Mouse (Mus musculus) lung, adult 2 months (tissue): ENCODE data around the gene Rai14. TPM values are rescaled to one million over a fixed set of nuclear protein-coding genes. Genes with fewer than 3 reads are reported as not detected.

Source experiments
- DNase-seq: peaks from one replicate; pipeline ENCODE4 v3.0.0; 2022
- H3K4me1 ChIP-seq: fragments of 200-500 bp; 2 replicates; pipeline ENCODE4 v1.6.1; 2011; ENCODE audit warnings: low read length; ENCODE audit not compliant: control insufficient read depth, insufficient read depth
- H3K4me3 ChIP-seq: fragments of 200-500 bp; replicated peaks from 2 replicates; pipeline ENCODE3; 2011; ENCODE audit warnings: low read depth, mild to moderate bottlenecking, control low read depth, low read length; ENCODE audit errors: extremely low read depth
- CTCF ChIP-seq: fragments of 200-500 bp; IDR thresholded peaks from 2 replicates; pipeline ENCODE4 v1.5.1; 2011; ENCODE audit warnings: mild to moderate bottlenecking, low read length, control low read depth; ENCODE audit not compliant: insufficient read depth
- POLR2A ChIP-seq: fragments of 200-500 bp; IDR thresholded peaks from 2 replicates; pipeline ENCODE4 v1.6.1; 2011; ENCODE audit warnings: low read depth, mild to moderate bottlenecking, control low read depth, low read length, borderline replicate concordance; ENCODE audit errors: extremely low read depth
- WGBS: fragments of 180-500 bp; shearing (Covaris S2); methylation state at CpG from one replicate; pipeline ENCODE4 v1.1.7; 2018; 5-methylcytosine and 5-hydroxymethylcytosine counted together
- polyA plus RNA-seq: library from polyadenylated mRNA; depleted of rRNA; stranded (reverse); fragments of >200 nt; gene quantifications from 2 replicates; pipeline ENCODE4 v1.2.3, GENCODE M21; 2012

The Rai14 gene
- polyA plus RNA-seq, 1 experiment, result 14.3 TPM

GRCm38 (mm10) chr15:10648372-10649109, 65.9 kb downstream of the Rai14 start:
- 23% methylated on average over 6 of the region's 6 CpGs for WGBS
- no peak for DNase-seq

DNA sequence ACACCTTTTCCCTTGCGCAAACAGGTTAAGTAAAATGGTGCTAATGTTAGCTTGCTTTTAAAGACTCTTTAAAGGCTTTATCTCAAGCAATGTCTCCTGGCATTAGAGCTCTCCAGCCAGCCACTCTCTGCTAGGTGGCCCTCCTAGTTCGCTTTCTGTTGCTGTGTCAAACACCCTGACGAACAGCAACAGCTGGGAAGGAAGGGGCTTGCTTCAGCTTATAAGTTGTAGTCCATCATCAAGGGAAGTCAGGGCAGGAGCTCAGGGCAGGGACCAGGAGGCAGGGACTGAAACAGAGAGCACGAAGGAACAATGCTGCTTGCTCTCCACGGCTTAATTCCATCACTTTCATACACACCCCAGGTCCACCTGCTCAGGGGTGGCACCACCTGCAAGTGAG, 68.1 kb downstream of the Rai14 start:
- TF ChIP-seq POLR2A (no peak), CTCF (no peak)
- 68% methylated on average over 5 of the region's 5 CpGs for WGBS
- Histone ChIP-seq H3K4me3 (no peak overlapping the region), H3K4me1 (peaks cover 2% of the 10 kb centered on the region; the same call in 1 of the 2 replicates)
- DNase-seq, result no peak

More at GRCm38 (mm10) chr15:10648372-10649109, 65.9 kb downstream of the Rai14 start:
- no peak overlapping the region for H3K4me3 ChIP-seq
- peaks cover 4% of the 10 kb centered on the region for H3K4me1 ChIP-seq
- no peak for TF ChIP-seq POLR2A
- TF ChIP-seq CTCF, result no peak

DNA sequence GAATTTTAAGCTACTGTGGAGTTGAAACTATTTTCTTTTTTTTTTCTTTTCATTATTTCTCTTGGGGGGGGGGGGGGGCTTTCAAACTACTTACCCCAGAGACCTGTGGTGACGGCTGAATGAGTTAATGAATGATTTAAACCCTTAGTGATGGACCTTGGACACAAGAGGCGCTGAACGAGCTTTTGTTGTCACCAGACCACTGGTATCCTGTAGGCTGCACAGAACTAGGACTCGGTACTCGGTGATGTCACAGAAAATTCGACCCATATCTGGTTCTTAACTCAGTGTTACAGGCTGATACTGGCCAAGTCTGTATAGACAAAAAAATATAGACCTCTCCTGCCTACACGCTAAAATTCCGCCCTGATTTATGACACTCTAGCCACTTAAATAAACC, 69.3 kb downstream of the Rai14 start:
- DNase-seq, result no peak
- TF ChIP-seq POLR2A (no peak), CTCF (no peak)
- no peak overlapping the region for H3K4me3 ChIP-seq
- peaks cover 2% of the 10 kb centered on the region; the same call in 1 of the 2 replicates for H3K4me1 ChIP-seq
- WGBS, result 65% methylated on average over 8 of the region's 8 CpGs

- no peak overlapping the region for H3K4me3 ChIP-seq
- TF ChIP-seq POLR2A, result no peak
- no peak for TF ChIP-seq CTCF
- 90% methylated on average over 3 of the region's 3 CpGs for WGBS
- peaks cover 2% of the 10 kb centered on the region; the same call in 1 of the 2 replicates for H3K4me1 ChIP-seq
- DNase-seq, result no peak
Observed at GRCm38 (mm10) chr15:10643819-10644218, 70.6 kb downstream of the Rai14 start.

DNA sequence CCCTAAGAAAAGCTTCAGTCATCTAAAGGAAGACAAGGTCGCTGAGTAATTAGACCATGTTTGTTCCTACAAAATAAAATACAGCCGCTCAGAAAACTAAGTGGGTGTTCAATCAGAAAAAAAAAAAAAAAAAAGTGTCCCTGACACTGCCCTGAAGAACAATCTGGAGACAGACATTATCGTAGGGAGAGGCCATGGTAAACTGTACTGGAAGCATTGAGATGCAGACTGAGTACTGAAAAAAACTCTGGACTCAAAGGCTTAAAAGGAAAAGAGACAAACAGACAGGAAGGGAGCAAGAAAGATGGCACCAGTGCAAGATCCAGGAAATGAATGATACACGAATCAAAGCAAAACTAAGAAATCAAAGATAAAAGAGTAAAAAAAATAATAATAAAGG, 71.2 kb downstream of the Rai14 start:
- no peak overlapping the region for H3K4me3 ChIP-seq
- DNase-seq, result no peak
- 62% methylated on average over 4 of the region's 4 CpGs for WGBS

DNA sequence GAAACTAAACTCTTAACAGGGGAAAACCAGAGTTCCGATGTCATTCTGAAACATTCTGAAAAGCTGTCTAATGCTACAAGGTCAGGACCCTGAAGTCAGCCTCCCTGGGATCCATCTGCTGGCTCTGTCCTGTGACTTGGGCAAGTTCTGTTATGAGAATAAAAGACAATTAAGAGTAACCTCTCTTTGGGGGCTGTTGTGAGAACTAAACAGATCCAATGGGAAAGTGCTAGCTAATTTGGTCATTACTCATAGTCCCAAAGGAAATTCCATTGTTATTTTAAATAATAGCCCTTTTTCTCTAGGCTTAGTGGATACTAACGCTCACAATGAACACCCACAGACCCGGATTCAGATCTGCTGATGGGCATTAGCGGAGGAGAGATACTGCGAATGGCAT, 72.0 kb downstream of the Rai14 start:
- TF ChIP-seq POLR2A (no peak), CTCF (no peak)
- Histone ChIP-seq H3K4me3 (no peak overlapping the region), H3K4me1 (no peaks in the 10 kb centered on the region; the same call in 1 of the 2 replicates)
- 69% methylated on average over 5 of the region's 5 CpGs for WGBS
- DNase-seq, result no peak

More for the DNA sequence above, 71.2 kb downstream of the Rai14 start:
- no peak for TF ChIP-seq POLR2A
- TF ChIP-seq CTCF, result no peak
- H3K4me1 ChIP-seq, result peaks cover 1% of the 10 kb centered on the region; the same call in 1 of the 2 replicates

GRCm38 (mm10) chr15:10640721-10641120, 73.7 kb downstream of the Rai14 start:
- no peak for DNase-seq
- Histone ChIP-seq H3K4me1 (no peaks in the 10 kb centered on the region; the same call in 1 of the 2 replicates), H3K4me3 (no peak overlapping the region)
- 87% methylated on average over 3 of the region's 3 CpGs for WGBS
- no peak for TF ChIP-seq CTCF
- no peak for TF ChIP-seq POLR2A

DNA sequence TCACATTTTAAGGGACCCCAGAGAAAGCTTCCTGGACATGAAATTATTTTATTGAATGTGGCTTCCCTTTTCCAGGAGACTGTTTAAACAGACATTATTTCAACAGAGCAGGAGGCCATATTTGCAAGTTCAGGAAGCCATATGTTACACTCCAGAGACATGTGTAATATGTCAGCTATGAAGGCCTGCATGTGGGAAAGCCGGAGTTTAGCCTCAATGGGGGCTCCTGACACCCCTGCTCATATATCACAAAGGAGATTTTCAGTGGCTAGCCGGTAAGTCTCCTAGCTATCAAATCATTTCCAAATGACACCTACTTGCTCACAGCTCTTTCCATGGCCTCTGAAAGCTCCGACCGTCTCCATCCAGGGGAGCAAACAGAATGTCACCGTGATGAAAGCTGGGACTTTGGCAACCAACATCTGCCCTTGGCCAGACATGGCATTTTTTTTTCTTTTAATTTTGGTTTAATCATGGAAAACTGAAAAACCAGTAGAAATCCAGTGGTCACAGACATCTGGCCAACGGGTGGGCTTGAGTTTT, 77.1 kb downstream of the Rai14 start:
- no peak for DNase-seq
- Histone ChIP-seq H3K4me3 (no peak overlapping the region), H3K4me1 (peaks cover 7% of the 10 kb centered on the region)
- WGBS, result 75% methylated on average over 6 of the region's 6 CpGs
- TF ChIP-seq POLR2A, result no peak
- no peak for TF ChIP-seq CTCF

DNA sequence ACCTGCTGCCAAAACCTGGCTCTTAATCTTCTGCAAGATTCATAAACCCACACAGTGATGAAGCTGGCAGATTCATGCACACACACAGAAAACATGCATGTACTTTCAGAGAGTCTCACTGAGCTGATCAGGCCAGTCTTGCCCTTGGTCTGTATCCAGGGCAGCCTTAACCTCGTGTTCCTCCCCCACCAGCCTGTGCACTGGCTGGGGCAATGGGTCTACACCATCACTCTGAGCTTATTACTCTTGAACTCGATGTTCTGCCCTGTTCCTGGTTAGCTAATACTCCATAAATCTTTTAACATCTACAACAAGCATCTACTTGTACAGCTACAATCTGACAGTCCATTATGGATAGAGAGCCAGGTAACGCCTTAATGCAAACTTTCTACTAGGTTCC, 77.6 kb downstream of the Rai14 start:
- 77% methylated on average over 3 of the region's 3 CpGs for WGBS

GRCm38 (mm10) chr15:10635121-10635520, 79.3 kb downstream of the Rai14 start:
- Histone ChIP-seq H3K4me3 (no peak overlapping the region), H3K4me1 (peaks cover 7% of the 10 kb centered on the region)
- 57% methylated on average over 10 of the region's 10 CpGs for WGBS
- DNase-seq, result no peak
- TF ChIP-seq POLR2A (no peak), CTCF (no peak)

More for the DNA sequence above, 77.6 kb downstream of the Rai14 start:
- no peak for DNase-seq
- TF ChIP-seq POLR2A (no peak), CTCF (no peak)
- Histone ChIP-seq H3K4me3 (no peak overlapping the region), H3K4me1 (peaks cover 7% of the 10 kb centered on the region)
